Mouse (Mus musculus): ENCODE results near the gene Ric3. TPM values are rescaled to one million over a fixed set of nuclear protein-coding genes. Genes with fewer than 3 reads are reported as not detected.

Gene Ric3
- polyA plus RNA-seq (2015; fragmentation: Nextera tagmentation; extraction: Ambion mirVana), result 35.2 and 35.6 TPM in 2 replicates

DNA sequence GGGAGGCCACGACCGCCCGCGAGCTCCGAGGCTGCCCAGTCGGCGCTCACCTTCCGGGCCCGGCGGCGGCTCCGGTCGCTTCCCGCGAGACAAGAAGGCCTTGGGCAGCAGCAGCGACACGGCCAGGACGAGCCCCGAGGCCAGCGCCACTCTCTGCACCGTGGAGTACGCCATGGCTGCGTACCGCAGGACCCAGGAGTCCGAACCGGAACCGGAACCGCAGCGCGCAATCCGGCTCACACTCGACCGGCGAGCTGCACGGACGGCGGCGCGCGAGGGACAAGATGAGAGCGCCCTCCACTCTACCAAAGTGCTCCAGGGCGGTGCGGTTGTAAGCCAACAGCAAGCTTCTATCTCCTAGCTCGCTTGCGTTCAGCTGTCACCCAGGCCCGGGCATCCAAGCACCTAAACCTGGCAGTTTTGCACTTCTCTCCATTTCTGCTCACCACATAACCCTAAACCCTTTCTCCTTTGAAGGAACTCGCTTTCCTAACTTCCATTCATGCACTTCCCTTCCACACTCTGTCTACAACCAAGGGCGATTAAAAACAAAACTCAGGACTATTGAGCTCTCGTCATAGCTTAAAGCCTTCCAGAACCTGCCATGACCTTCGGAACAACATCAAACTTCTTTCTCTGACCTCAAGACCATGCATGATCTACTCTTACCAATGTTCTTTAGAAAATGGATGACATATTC is at the start of gene Ric3:
Ric3 (minus strand) TSS at position 219 of the 700 bp plus-strand sequence.

Other genes starting within 250 kb of the Ric3 start
- gene Olfr516, start 232.8 kb downstream of the Ric3 start, polyA plus RNA-seq (2015; fragmentation: Nextera tagmentation; extraction: Ambion mirVana), result not detected in 2 replicates
- not detected in 2 replicates for gene Olfr517, start 211.0 kb downstream of the Ric3 start, polyA plus RNA-seq (2015; fragmentation: Nextera tagmentation; extraction: Ambion mirVana)
- not detected in 2 replicates for gene Olfr518, start 198.3 kb downstream of the Ric3 start, polyA plus RNA-seq (2015; fragmentation: Nextera tagmentation; extraction: Ambion mirVana)
- not detected in 2 replicates for gene Olfr519, start 188.9 kb downstream of the Ric3 start, polyA plus RNA-seq (2015; fragmentation: Nextera tagmentation; extraction: Ambion mirVana)
- gene Nlrp10, start 153.2 kb downstream of the Ric3 start, polyA plus RNA-seq (2015; fragmentation: Nextera tagmentation; extraction: Ambion mirVana), result 0.05 TPM in 1 of 2 replicates, not detected in the other
- gene Eif3f, start 148.9 kb downstream of the Ric3 start, polyA plus RNA-seq (2015; fragmentation: Nextera tagmentation; extraction: Ambion mirVana), result 87.8 and 88.1 TPM in 2 replicates
- 23.0 and 29.6 TPM in 2 replicates for gene Tub, start 133.0 kb downstream of the Ric3 start, polyA plus RNA-seq (2015; fragmentation: Nextera tagmentation; extraction: Ambion mirVana)
- 39.4 and 40.6 TPM in 2 replicates for gene Lmo1, start 91.9 kb upstream of the Ric3 start, polyA plus RNA-seq (2015; fragmentation: Nextera tagmentation; extraction: Ambion mirVana)